Mouse (Mus musculus) E14TG2a.4 (cell line): ENCODE measurements around the gene Tmem39b.

Experiments
- CTCF ChIP-seq: conservative IDR thresholded peaks from 2 replicates; pipeline ENCODE4 v1.5.1; 2014; ENCODE audit warnings: low read length
- NANOG ChIP-seq: IDR thresholded peaks from 2 replicates; pipeline ENCODE4 v1.6.1; 2014; ENCODE audit warnings: borderline replicate concordance, low read length, mixed read lengths
- POU5F1 ChIP-seq: IDR thresholded peaks from 2 replicates; pipeline ENCODE4 v1.6.1; 2014; ENCODE audit warnings: low read length, borderline replicate concordance

GRCm38 (mm10) chr4:129633852-129634251, 62.8 kb downstream of the Tmem39b start:
- TF ChIP-seq CTCF (no peak), NANOG (no peak), POU5F1 (no peak)
